Mouse (Mus musculus): ENCODE measurements around the gene Smg7.
"Not testable (repeated sequence)": the region's sequence is repeated elsewhere in the genome, so short reads cannot be mapped to it uniquely, and the experiment has no call there.

Gene Smg7

DNA sequence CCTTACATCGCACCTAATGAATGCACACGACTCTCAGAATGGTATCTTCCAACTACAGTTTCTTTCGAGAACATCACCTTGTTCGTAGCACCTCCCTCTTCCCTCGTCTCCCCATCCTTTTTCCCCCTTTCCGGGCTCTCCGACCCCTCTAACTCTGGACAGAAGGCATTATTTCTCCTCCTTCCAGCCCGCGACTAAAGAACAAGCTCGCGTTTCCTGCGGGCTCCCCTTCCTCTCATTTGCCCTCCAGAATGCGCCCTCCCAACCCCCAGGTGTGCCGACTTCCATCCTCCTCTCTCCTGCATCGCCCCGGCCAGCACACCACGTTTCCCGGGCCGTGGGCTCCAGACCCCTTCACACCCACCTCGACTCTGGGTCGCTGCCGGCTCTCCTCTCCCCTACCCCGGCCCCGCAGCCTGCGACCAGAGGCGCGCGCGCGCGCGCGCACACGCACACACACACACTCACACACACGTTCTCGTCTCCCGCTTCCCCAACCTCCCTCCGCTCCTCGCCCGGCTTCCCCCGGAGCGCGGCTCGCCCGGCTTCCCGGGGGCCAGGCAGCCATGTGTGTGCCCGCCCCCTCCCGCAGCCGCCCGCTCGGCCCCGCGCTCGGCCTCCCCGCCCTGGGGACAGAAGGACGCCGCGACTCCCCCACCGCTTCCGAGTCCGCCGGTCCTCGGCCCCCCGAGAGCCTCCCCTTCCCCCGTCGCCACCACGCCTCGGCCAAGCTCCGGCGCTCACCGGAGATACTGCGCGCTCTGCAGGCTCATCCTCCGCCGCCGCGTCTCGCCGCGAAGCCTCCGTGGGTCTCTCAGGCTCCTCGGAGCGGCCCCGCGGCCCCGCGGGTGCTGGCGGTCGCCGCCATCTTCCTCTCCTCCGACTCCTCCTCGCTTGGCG is at the start of gene Smg7:
TSS of gene Smg7 (minus strand) at position 882 of the 900 bp plus-strand sequence.
- peak; percentile 59 to 69 for DNase-seq (ENCODE audit: low spot score in 2 of 2)

- DNase-seq (ENCODE audit: low spot score in 2 of 2): no peak
Observed at GRCm38 (mm10) chr1:152942977-152943376, 40.5 kb upstream of the Smg7 start.

GRCm38 (mm10) chr1:152936365-152936764 is 33.9 kb upstream of the Smg7 start:
- DNase-seq (ENCODE audit: low spot score in 2 of 2): no peak

DNA sequence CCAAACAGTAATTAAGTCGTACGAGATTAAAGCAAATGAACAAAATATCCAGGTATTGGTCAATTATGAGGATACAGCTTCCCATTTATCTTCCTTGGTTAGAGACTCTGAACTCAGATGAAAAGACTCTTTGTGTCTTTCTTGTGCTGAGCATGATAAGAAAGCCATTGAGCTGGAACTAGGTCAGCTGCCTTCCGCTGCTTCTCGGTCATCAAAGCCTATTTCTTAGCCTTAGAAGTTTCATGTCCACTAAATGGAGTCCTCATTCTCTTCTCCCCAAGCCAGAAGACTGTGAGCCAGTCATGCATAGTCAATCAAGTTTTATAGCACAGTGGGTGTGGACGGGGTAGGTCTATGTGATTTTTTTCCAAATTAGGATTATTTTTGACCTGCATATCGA is 33.0 kb upstream of the Smg7 start:
- no peak for DNase-seq (ENCODE audit: low spot score in 2 of 2)

GRCm38 (mm10) chr1:152933962-152934361 is 31.5 kb upstream of the Smg7 start:
- no peak for DNase-seq (ENCODE audit: low spot score in 2 of 2)

DNA sequence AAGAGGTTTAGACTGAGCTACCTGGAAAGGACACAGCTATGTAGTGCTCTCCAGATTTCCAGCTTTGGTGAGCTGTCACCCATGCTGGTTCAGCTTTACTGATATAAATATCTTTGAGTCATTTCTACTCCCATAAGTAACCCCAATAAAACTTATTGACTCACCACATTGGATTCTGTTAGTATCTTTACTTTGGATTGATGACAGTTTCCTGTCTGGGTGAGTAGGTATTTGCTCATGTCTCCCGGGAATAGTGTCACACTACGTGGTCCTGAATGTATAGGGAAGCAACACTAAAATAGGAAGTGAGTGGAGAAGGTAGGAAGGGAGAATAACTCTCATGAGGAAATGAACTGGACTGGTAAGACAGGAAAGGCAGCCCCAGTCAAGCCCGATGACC is 19.3 kb upstream of the Smg7 start:
- DNase-seq (ENCODE audit: low spot score in 2 of 2): no peak

GRCm38 (mm10) chr1:152917626-152918025 is 15.2 kb upstream of the Smg7 start:
- DNase-seq (ENCODE audit: low spot score in 2 of 2): no peak

DNA sequence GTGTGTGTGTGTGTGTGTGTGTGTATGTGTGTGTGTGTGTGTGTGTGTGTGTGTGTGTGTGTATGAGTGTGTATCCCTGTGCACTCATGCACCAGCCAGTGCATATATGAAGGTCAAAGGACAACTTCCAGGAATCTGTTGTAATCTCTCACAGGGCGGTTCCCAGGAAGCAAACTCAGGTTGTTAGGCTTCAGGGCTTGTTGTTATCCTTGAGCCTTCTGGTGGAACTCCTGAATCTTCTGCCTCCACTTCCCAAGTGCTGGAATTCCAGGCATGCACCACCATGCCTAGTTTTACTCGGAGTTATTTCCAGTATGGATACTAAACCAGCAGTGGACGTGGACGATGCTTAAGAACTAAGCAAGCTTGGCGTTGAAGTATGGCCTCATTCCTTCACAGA is 14.5 kb upstream of the Smg7 start:
- DNase-seq (ENCODE audit: low spot score in 2 of 2): no peak

- no peak for DNase-seq (ENCODE audit: low spot score in 2 of 2)
Observed at GRCm38 (mm10) chr1:152915766-152916165, 13.3 kb upstream of the Smg7 start.

- DNase-seq (ENCODE audit: low spot score in 2 of 2): no peak
Observed at GRCm38 (mm10) chr1:152913483-152914460, 11.3 kb upstream of the Smg7 start.

- peak; percentile 60 to 72 for DNase-seq (ENCODE audit: low spot score in 2 of 2)
Observed at GRCm38 (mm10) chr1:152904469-152904868, 2.0 kb upstream of the Smg7 start.

GRCm38 (mm10) chr1:152903591-152904135 is 1.2 kb upstream of the Smg7 start:
- peak in 1 of 2 experiments; percentile 60 for DNase-seq (ENCODE audit: low spot score in 2 of 2)

- DNase-seq (ENCODE audit: low spot score in 2 of 2): peak; percentile 94 to 96
Observed at GRCm38 (mm10) chr1:152902665-152903516, 445 bp upstream of the Smg7 start.

- DNase-seq (ENCODE audit: low spot score in 2 of 2): no peak
Observed at GRCm38 (mm10) chr1:152901419-152901764, 1.1 kb downstream of the Smg7 start.

GRCm38 (mm10) chr1:152888086-152888485 is 14.4 kb downstream of the Smg7 start:
- not testable (repeated sequence) for DNase-seq (ENCODE audit: low spot score in 2 of 2)

- DNase-seq (ENCODE audit: low spot score in 2 of 2): no peak
Observed at GRCm38 (mm10) chr1:152871031-152871430, 31.4 kb downstream of the Smg7 start.

- DNase-seq (ENCODE audit: low spot score in 2 of 2): no peak
Observed at GRCm38 (mm10) chr1:152869901-152870300, 32.5 kb downstream of the Smg7 start.

DNA sequence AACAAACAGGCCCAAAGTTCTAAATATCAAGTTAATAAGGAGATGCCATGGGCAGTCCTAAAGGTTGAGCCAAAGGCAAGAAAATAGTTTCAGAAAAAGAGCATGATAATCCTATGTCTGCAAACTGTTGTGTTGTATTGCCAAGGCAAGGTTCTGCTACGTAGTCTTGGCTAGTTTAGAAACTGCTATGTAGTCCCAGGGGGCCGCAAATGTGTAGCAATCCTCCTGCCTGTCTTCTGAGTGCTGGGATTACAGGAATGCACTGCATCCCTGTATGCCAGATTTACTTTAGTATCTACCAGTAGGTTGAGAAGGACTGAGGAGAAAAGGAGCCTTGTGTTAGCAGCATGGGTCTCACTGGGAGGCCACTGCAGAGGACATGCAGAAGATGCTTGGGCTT is 55.6 kb downstream of the Smg7 start:
- no peak for DNase-seq (ENCODE audit: low spot score in 2 of 2)

DNA sequence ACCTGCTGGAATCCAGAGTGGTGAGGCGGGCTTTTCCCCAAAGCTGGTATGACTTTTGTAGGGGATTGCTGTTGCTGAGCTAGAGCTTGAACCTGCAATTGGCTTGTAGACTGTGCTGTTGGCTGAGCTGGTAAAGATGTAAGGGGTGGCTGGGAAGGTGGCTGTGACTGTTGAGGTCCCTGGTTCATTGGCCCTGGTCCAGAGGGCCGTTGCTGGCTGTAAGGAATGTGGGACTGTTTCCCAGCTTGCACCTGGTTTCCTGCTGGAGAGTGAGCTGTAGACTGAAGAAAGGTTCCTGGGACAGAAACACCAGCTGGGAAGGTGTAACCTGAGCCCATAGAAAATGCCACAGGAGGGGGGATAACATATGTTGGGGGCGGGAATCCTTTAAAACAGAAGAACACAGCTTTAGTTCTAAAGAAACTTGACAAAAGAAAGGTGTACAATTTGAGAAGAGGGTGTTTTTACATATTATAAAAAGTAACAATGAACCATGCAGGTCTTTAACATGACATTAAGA is 57.2 kb downstream of the Smg7 start:
- DNase-seq (ENCODE audit: low spot score in 2 of 2): no peak

- DNase-seq (ENCODE audit: low spot score in 2 of 2): no peak
Observed at GRCm38 (mm10) chr1:152844634-152845033, 57.8 kb downstream of the Smg7 start.

DNA sequence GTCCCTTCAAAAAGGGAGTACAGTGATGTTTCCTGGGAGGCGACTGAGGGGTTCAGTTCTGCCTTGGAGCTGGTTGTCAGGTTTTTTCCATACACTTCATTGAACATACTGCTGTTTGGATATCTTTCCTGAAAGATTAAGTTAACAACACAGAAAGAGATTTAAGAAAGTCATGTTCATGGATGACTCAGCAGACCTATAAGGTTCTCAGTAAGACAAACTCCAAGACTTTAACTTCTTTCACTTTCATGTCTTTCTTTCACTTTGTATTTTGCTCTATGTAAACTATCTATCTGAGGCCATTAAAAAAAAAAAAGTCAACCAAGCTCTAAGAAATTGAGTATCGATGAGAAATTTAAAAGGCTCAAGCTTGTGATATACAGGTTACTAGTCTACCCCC is 61.4 kb downstream of the Smg7 start:
- DNase-seq (ENCODE audit: low spot score in 2 of 2): no peak
